Mouse (Mus musculus): ENCODE measurements at regions not wholly inside any gene's neighbourhood (a gene's known extent, or its start where the extent isn't known, plus 50 kb on each side); places are given as distances from the start of the nearest gene placed in this dataset.

DNA sequence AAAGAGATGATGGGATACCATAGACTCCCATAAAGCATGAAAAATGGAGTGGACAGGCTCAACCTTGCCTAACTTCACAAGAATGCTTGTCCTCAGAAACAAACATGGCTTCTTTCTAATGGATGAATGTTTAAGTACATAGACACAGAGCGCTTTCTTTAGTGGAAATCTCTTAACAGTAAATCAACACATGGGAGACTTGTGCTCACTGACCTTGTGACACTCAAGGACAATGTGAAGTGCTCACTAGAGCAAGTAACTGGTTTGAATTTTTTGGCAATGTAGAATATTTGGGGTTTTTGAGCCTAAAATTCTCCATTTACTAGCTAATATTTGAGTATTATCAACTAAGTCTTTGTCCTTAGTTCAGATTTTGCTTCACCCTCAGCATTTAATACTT lies 88.0 kb downstream of the Tent5c start:
- no peak for DNase-seq (ENCODE audit: low spot score in 2 of 2)

DNA sequence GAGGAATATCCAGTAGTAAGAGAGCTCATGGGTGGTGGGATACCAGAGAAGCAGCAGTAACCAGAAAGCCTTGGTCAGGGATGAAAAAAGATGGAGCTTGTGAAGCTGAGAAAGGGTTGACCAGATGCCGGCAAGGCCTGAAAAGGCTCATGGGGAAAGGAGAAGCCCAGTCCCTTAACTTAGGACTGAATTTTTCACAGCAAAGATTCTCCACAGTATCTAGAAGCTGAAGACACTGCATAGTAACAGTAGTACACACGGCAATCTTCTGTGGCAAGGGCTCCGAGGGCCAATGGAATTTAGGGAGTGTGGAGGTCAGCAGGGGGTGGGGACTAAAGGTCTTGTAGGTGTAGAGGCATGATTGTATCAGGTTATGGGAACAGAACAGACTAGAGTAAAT lies 91.6 kb downstream of the Tent5c start:
- no peak for DNase-seq (ENCODE audit: low spot score in 2 of 2)

DNA sequence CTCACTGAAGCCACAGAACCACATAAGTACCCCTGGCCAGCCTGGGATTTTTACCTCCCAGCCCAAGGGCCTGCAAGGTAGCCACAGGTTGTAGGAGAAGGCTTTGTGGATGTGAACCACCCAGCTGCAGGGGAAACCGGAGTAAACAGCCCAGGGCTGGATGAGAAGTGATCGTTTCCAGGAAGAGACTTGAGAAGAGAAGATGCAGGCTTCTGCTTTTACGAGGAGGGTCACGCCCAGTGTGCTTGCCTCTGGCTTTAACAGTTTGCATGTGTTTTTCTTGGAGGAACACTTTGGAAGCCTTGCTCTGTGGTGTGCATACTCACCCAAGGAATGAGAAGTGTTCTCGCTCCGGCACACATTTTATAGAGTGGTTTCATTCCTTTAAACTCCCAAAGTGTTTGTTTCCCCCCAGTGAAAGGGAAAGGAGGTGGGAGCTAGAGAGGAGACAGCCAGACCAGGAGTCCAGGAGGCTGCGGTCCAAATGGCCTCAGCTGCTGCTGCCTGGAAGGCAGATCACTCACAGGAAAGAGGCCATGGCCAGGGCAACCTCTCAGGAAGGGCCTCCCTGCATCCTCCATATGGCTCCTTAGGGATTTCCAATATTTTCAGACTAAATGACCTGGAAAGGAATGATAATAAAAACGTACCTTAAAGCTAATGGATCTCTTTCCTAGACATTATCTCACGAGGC lies 94.1 kb downstream of the Tent5c start:
- peak in 1 of 2 experiments; percentile 2 for DNase-seq (ENCODE audit: low spot score in 2 of 2)

DNA sequence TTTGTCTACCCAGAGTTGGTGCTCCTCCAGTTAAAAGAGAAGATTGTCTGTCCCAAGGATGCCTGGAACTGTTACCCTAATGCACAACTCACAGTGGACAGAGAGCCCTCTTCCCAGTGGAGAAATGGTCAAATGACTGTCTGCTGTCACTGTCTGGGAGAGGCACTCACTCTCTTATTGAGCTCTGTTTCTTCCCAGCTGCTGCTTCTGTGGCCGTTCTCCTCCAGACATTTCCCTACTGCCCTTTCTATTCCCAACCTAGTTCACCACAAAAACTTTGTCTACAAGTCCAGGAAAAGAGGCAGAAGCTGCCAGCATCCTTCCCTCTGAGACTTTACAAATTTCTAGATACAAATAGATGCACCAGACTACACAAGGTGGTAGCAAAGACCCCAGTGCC lies 95.2 kb downstream of the Tent5c start:
- DNase-seq (ENCODE audit: low spot score in 2 of 2): no peak

DNA sequence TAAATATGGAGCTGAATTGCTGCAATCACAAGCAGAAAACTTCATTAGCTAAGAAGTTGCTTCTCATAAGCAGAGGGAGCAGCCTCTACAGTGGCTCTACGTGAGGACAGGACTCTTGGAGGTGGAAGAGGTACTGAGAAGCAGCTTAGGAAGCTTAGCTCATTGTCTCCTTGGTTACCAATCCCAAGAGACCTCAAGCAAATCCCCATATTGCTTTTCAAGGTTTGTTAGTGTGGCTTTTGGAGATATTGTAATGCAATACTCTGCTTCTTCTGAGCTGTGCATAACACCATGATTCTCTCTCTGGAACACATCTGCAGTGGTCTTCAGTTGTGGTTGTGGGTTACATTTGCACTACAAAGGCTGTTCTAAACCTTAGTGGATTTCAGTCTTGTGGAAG lies 106.9 kb downstream of the Tent5c start:
- no peak for DNase-seq (ENCODE audit: low spot score in 2 of 2)

DNA sequence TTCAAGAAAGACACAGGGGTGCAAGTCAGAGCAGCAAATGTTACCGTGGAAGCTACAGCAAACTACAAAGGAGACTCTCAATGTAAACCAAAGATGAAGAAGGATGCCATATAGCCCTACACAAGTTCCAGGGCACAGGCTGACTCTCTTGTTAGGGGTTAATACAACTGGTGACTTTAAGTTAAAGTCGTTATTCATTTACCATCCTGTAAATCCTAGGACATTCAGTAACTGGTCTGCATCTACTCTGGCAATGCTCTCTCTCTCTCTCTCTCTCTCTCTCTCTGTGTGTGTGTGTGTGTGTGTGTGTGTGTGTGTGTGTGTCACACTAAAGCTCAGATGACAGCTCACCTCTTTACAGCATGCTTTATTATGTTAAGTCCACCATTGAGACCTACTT lies 107.8 kb downstream of the Tent5c start:
- no peak for DNase-seq (ENCODE audit: low spot score in 2 of 2)

DNA sequence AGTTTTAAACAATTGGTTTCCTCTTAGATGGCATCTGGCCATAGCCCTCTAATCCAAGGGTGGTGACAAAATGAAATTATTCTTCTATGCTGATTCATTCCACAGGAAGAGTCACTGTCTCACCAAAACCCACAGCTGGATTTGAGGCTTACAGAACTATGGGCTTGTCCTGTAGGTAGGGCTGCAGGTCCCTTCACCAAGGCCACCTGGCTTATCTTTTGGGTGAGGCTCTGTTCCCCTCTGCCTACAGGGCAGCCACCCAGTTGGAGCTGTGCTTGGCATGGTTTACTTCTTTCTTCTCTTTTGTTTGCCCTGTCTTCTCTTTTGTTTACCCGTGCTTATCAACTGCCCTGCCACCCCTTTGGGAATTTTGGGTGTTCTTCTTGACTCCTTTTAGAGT lies 113.0 kb downstream of the Tent5c start:
- DNase-seq (ENCODE audit: low spot score in 2 of 2): no peak

DNA sequence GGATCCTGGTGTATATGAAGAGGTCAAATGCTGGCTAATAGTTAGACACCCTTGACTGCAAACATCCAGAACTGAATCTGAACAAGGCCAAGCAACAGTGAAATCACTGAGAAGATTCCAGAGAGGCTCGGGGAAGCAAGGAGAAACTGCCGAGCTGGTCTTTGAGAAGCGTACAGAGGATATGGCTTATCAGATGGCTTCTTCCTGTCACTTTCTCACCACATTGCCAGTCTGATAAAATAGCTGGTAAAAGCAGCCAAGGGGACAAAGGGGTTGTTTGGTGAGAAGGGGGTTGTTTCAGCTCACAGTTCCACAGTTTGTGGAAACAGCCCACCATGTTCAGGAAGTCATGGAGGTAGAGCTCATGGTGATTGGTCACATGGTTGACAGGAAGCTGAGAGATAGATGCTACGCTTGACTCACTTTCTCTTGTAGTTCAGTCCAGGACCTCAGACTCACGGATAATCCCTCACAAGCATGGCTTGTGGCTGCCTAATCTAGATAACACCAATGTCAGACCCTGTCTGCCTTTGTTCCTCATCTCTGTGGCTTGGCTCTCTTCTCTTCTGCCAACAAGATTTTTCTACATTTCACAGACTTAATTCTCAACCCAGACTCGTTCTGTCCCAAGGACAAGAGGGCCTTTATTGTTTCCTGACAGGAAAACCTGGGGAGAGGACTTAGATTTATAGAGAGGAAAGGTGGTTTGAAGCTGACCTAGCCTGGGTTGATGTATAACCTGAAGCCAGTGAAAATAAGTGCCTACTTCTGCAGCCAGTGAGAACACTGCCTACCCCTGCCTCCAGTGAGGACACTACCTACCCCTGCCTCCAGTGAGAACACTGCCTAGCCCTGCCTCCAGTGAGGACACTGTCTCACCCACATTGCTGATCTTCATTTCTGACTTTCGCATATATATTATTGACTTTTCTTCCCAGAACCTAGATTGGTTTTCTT lies 122.0 kb downstream of the Tent5c start:
- DNase-seq (ENCODE audit: low spot score in 2 of 2): no peak

DNA sequence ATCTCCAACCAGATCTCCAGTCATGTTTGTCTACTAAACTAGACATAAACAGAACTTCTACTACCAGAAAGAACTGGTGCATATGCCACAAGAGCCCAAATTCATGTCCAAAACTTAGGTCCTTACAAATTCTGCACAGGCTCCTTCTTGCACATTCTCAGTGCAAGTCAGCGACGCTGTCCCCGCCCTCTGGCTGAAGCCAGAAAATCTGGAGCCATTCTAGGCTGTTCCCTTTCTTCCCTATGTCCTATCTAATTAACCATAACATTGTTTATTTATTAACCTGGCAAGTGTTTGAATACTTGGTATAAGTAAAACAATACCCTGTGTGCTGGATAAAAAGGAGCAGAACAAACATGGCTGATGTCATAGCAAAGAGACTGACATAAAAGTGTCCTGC lies 122.7 kb downstream of the Tent5c start:
- no peak for DNase-seq (ENCODE audit: low spot score in 2 of 2)

DNA sequence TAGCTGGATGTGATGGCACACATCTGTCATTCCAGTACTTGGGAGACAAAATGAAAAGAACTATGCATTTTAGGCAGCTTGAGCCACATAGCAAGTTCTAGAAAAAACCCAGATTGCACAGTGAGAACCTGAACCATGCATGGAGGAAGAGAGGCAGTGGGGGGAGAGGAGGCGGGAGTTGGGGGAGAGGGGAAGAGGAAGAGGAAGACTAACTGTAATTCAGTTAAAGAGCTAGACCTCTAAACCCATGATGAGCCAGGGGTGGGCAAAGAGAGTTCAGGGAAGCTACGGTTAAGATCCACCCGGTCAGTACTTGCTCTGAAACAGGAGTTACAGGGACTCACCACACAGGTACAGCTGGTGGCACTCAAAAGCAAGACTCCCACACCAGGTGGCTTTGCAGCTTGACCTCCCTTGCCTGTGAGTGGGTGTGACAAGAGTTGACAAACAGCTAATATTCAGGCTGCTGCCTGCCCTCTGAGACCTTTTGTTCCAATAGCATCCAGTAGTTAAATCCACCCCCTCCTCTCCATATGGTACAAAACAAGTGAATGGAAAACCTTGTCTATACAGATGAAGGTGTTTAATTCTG lies 123.7 kb downstream of the Tent5c start:
- DNase-seq (ENCODE audit: low spot score in 2 of 2): no peak

DNA sequence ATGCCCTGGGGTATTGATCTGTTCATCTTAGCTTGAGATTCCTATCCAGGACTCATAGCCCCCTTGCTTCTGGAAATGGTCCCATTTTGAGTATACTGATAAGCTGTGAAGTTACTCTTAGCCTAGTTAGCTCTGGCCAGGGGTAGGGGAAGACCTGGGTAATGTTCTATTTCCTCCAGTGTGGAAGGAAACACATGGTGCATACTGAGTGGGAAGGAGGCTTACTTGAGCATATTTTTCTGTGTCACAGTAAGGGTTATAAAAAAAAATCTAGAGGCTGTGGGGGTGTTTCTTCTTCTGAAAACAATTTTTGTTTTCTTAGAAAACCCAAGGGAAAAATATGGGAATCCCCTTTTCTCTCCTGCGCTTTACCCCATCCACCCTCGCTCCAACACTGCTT lies 124.4 kb downstream of the Tent5c start:
- DNase-seq (ENCODE audit: low spot score in 2 of 2): no peak

DNA sequence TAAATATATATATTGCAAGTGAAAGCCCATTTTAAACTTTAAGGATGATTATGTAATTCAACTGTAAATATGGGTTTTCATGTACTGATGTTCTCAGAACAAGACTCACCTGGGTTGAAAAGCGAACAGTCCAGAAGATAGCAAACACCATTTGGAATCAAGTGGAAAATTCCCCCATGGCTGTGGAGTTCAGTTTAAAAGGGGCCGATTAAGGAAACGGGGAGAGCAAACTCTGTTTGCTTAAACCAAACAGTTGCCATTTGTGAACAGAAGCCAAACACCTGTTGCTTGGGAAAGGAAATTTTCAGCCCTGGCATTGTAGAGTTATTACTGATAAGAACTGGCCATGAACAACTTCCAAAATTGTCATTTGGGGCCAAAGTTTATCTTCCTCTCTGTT lies 126.1 kb downstream of the Tent5c start:
- DNase-seq (ENCODE audit: low spot score in 2 of 2): no peak

DNA sequence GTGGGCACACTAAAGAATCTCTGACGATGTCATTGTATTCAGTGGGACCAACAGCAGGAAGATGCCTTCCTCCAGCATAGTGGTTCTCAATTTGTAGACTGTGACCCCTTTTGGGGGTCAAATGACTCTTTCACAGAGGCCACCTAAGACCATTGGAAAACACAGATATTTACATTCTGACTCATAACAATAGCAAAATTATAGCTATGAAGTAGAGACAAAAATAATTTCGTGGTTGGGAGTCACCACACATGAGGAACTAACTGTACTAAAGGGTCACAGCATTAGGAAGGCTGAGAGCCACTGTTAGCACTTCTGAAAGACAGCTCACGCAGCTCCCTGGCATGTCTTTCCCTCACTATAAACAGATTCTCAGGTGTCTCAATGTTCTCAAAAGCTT lies 129.1 kb downstream of the Tent5c start:
- DNase-seq (ENCODE audit: low spot score in 2 of 2): no peak

DNA sequence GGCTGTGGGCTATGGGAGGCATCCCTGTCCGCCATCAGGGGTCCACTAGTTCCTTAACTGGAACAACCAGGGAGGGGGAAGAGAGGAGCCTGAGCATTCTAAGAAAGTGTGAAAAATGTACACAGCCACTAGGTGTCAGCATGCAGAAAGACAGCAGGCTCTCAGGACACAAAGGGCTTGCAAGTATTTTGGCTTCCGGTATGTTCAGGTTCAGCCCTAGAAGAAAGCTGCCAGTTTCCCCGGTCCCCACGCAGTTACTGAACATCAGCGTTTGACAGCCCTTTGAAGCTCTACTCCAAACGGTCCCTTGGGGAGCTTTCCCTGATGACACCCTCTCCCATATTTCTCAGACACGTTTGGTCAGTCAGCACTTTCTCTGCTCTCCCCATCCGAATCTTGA lies 130.1 kb downstream of the Tent5c start:
- DNase-seq (ENCODE audit: low spot score in 2 of 2): peak; percentile 9 to 34

DNA sequence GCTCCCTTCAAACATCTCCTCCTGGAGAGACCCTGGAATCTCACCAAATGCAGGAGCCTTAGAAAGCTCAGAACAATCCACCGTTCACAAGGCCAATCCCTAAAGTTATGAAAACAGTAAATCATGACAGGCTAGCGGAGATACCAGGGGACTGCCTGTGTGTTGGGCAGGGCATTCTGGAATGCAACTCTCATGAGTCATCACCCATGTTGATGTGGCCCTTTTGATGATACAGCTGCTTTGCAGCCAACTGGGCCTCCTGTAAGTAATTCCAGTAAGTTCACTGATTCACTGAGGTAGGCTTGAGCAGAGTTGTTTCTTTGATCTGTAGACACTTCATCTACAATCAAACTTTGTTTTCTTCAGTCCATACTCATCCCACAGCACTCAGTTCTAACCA lies 155.6 kb downstream of the Tent5c start:
- DNase-seq (ENCODE audit: low spot score in 2 of 2): no peak

DNA sequence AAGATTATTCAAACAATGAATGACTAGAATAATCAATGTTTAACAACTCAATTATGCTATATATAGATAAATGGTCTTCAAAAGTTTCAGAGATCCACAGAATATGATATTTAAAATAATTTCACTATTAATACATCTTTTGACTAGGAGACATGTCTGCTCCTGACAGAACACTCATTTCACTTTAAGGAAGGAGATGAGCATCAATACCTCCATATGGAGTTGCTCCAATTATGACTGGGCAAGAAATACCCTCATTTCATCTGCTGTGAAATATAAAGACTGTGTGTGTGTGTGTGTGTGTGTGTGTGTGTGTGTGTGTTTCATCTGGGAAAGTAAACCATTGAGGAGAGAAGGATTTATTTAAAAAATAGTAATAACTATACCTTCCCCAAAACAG lies 156.2 kb upstream of the Wdr3 start:
- no peak for DNase-seq (ENCODE audit: low spot score in 2 of 2)

DNA sequence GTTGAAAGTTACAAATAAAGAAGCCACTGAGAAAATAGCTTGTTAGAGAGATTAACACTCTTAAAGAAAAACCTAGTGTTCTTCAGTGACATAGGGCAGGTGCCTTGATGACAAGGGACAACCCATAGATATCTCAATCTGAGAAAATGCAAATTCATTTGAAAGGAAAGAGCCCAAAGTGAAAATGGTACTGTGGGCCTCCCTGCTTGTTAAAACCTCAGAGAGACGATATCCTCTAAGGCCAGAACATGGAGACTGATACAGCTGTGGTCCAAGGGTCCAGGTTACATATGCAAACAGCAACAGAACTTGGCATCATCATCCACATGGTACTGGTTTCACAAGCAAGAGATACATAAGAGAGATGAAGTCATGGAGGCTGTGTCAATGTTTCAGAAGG lies 125.6 kb upstream of the Wdr3 start:
- DNase-seq (ENCODE audit: low spot score in 2 of 2): no peak

DNA sequence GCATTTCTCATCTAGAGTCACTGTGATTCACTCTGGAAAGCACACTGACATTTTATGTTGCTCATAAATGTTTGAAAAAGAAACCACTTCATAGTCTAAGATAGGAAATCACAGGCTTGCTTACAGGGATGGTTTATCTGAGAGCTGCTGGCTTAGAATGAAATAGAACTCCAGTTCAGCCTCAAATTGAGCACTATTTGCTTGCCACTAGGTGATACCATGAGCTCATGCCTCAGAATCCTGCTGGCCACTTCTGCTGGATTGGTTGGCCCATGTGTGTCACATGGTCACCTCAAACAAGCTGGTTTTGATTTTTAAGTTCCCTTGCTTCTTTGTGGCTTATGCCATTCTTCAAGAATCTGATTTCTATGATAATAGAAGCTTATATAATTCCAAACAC lies 104.8 kb upstream of the Wdr3 start:
- no peak for DNase-seq (ENCODE audit: low spot score in 2 of 2)

DNA sequence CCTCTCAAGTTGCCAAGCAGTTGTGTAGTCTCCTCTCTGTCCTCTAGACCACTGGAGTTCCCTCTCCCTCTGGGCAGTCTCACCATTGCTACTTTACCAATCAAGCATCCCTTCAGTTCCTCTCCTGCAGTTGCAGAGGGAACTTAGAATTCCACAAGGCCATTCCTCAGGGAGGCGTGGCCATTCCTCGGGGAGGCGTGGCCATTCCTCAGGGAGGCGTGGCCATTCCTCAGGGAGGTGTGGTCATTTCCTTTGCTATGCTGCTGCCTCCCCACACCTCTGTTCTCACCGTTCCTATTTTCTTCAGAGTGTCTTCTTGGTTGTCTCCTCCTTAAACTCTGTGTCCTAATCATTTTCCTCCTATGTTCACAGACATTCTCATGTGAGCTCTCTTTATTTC lies 102.8 kb upstream of the Wdr3 start:
- no peak for DNase-seq (ENCODE audit: low spot score in 2 of 2)

Measured in spleen, postnatal 10 days (tissue).